26 mouse cellular contexts compared by ENCODE assay signal in genomic region chr7:121873998-121874397, GRCm38 (mm10). TPM values are rescaled to one million over a fixed set of nuclear protein-coding genes. Genes with fewer than 3 reads are reported as not detected.
DNase-seq lines count a peak whose midpoint lies in the region; ATAC-seq and TF ChIP-seq lines count a peak whose summit lies in the region.
"Had no signal": no experiment of that assay in that cellular context is flagged by ENCODE, and none has a peak within 500 bp of the region (broad histone marks: within the 10 kb centered on the region; RNA-seq: fewer than 3 reads in every experiment).

No protein-coding gene starts in this region.

- WGBS in lung, postnatal 0 days: 25% methylated on average over 3 of the region's 3 CpGs

- no peak overlapping the region for H3K4me2 ChIP-seq in lung, postnatal 0 days (replicated peaks; ENCODE audit: low read depth, low read length)
- H3K4me2 ChIP-seq: embryonic facial prominence, embryonic 15.5 days; limb, embryonic 12.5 days; liver, embryonic 12.5 days; midbrain, embryonic 11.5 days had no signal

- no peak overlapping the region for H3K9ac ChIP-seq in lung, postnatal 0 days (replicated peaks; ENCODE audit: low read depth)
- H3K9ac ChIP-seq: embryonic facial prominence, embryonic 15.5 days; limb, embryonic 12.5 days; liver, embryonic 12.5 days had no signal

- peak; percentile 71 for ATAC-seq in lung, postnatal 0 days
- ATAC-seq in megakaryocyte progenitor cell, adult 5-6 weeks (replicated peaks; ENCODE audit: poor library complexity): no peak
- no peak for ATAC-seq in erythroid progenitor cell, adult 5-6 weeks (replicated peaks; ENCODE audit: low FRiP score, poor library complexity, severe bottlenecking)
- ATAC-seq: hindbrain, embryonic 16.5 days; liver, embryonic 12.5 days had no signal

- no peak for TF ChIP-seq CTCF in lung, postnatal 0 days (IDR thresholded peaks at IDR 0.05)

- H3K4me3 ChIP-seq in lung, postnatal 0 days (ENCODE audit: low read depth, low read length): no peak overlapping the region
- H3K4me3 ChIP-seq: embryonic facial prominence, embryonic 15.5 days; forebrain, embryonic 10.5 days; heart, adult 2 months; limb, embryonic 12.5 days; liver, embryonic 12.5 days had no signal

- H3K27ac ChIP-seq in lung, postnatal 0 days (ENCODE audit: low read length): peak overlapping the region; percentile 28; the same call in 1 of the 2 replicates
- H3K27ac ChIP-seq: embryonic facial prominence, embryonic 15.5 days; forebrain, embryonic 10.5 days; heart, adult 2 months; limb, embryonic 12.5 days; liver, embryonic 12.5 days; macrophage had no signal

- no peaks in the 10 kb centered on the region; the same call in 1 of the 2 replicates for H3K4me1 ChIP-seq in lung, postnatal 0 days (ENCODE audit: insufficient read depth, low read depth, low read length)
- H3K4me1 ChIP-seq: liver, embryonic 12.5 days had no signal

- 0 out of 2 replicates have a peak, but pooled peaks have one; percentile 13 for TF ChIP-seq EP300 in lung, postnatal 0 days (IDR thresholded peaks at IDR 0.05)

- no peaks in the 10 kb centered on the region for H3K9me3 ChIP-seq in lung, postnatal 0 days (ENCODE audit: low read length)
- H3K9me3 ChIP-seq: embryonic facial prominence, embryonic 15.5 days; forebrain, embryonic 10.5 days; G1E; limb, embryonic 12.5 days; liver, embryonic 12.5 days had no signal

- intact Hi-C loops in left cerebral cortex, postnatal 36 days (cut with DNase I): no loop called here

- peak; percentile 24 for DNase-seq in kidney, adult 11 months
- no peak for DNase-seq in kidney, postnatal 14 days
- DNase-seq in kidney, postnatal 36 days: peak; percentile 23 to 32
- DNase-seq in lung, postnatal 0 days (ENCODE audit: low spot score): peak; percentile 61
- no peak for DNase-seq in heart, adult 9 months (ENCODE audit: low spot score in 2 of 2)
- no peak for DNase-seq in left cerebral cortex, postnatal 36 days (ENCODE audit: low spot score in 2 of 2)
- DNase-seq: adrenal gland, postnatal 25 days; cerebellum, adult 11 months; cerebellum, postnatal 25 days; gastrocnemius, postnatal 25 days; heart, adult 2 months; retina, postnatal 1 day; thymus, postnatal 25 days had no signal

- no peaks in the 10 kb centered on the region for H3K36me3 ChIP-seq in lung, postnatal 0 days (ENCODE audit: insufficient read depth, low read length)
- H3K36me3 ChIP-seq: embryonic facial prominence, embryonic 15.5 days; forebrain, embryonic 10.5 days; G1E; limb, embryonic 12.5 days; liver, embryonic 12.5 days had no signal

- no peaks in the 10 kb centered on the region for H3K27me3 ChIP-seq in lung, postnatal 0 days (replicated peaks; ENCODE audit: insufficient read depth, low read length)
- H3K27me3 ChIP-seq: embryonic facial prominence, embryonic 15.5 days; limb, embryonic 12.5 days; liver, embryonic 12.5 days had no signal

RNA-seq across cellular contexts. Expression of gene Scnn1b, which starts 9.2 kb away (rescaled TPM):
- 76.3 and 79.1 TPM in 2 replicates for polyA plus RNA-seq in lung, postnatal 0 days (2015; fragmentation: Nextera tagmentation; extraction: Ambion mirVana)
- not detected in 2 replicates for total RNA-seq in megakaryocyte progenitor cell, adult 5-6 weeks (2015)
- not detected in 2 replicates for total RNA-seq in megakaryocyte progenitor cell, adult 5-6 weeks (2017)
- total RNA-seq in erythroid progenitor cell, adult 5-6 weeks (2015; ENCODE audit: low replicate concordance): not detected in 2 replicates
- not detected in 2 replicates for total RNA-seq in erythroid progenitor cell, adult 5-6 weeks (2017; ENCODE audit: low replicate concordance)
- not detected for total RNA-seq in left cerebral cortex, postnatal 36 days (2021)
- total RNA-seq: adrenal gland, postnatal 25 days; heart, adult 2 months; hematopoietic stem cell, adult 5-6 weeks; layer of hippocampus, postnatal 10 days; monocyte, adult 5-6 weeks had no signal
- polyA plus RNA-seq: forebrain, embryonic 10.5 days; G1E; limb, embryonic 12.5 days; macrophage; midbrain, embryonic 11.5 days had no signal

Comparison
In these comparisons a context has a peak if more than half of its experiments do, and no peak if none do; other contexts are left out.
1. DNase-seq: peak in kidney, adult 11 months (single experiment), kidney, postnatal 36 days (2 of 2) and lung, postnatal 0 days (single experiment); none in kidney, postnatal 14 days (single experiment), heart, adult 9 months (0 of 2) and left cerebral cortex, postnatal 36 days (0 of 2).